Mouse (Mus musculus) cerebellum, postnatal 25 days (tissue): Measurements from ENCODE around the gene Vmn1r178.
"Not testable (repeated sequence)": the region's sequence is repeated elsewhere in the genome, so short reads cannot be mapped to it uniquely, and the experiment has no call there.

Source experiments
- DNase-seq, 2 experiments: peaks; one replicate each; pipeline ENCODE4 v3.0.0; 2021; ENCODE audit warnings: mixed read lengths in 2 of 2

The Vmn1r178 gene

DNA sequence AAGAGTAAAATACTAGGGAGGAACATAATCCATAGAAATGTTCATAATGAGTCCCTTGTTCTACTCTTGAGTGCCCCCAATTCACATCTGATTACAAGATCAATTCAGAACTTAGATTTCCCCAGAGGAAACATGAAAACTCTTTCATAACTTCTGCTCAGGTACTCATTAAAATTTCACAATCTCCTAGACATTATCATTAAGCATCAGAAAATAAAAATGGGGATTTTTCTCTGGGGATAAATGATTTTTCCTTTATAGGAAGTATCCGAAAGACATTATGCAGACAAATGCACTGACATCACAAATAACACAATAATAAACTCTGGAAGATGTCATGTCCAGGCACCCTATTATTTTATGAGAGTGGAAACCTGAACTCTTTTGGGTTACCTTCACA, at the start of gene Vmn1r178:
Gene Vmn1r178, plus strand, starts transcription at position 301 of the 400 bp plus-strand sequence.
- no peak for DNase-seq

DNA sequence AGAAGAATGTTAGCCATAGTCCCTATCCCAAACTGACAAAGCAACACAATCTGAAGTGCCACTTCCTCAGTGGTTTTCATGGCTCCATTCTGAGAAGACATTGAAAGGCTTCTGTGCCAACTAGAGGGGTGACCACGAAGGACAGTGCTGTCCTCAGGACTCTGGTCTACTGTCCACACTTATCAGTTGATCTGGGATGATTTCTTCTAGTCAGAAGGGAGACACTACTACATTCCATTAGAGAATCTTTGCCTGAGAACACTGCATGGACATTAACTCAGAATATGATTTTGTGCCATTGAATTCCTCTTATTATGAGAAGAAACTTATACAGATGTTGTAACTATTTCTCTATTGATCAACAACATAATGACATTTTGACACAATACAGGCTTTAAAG, 25.5 kb upstream of the Vmn1r178 start, which contains the start of gene Vmn1r177:
Gene Vmn1r177, minus strand, starts transcription at position 101 of the 400 bp plus-strand sequence.
- not testable (repeated sequence) for DNase-seq

DNA sequence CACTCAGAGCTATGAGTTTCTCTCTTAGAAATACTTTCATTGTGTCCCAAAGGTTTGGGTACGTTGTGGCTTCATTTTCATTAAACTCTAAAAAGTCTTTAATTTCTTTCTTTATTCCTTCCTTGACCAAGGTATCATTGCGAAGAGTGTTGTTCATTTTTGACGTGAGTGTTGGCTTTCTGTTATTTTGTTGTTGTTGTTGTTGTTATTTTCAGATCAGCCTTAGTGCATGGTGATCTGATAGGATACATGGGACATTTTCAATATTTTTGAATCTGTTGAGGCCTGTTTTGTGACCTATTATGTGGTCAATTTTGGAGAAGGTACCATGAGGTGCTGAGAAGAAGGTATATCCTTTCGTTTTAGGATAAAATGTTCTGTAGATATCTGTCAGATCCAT, 14.9 kb upstream of the Vmn1r178 start:
- DNase-seq: not testable (repeated sequence)

DNA sequence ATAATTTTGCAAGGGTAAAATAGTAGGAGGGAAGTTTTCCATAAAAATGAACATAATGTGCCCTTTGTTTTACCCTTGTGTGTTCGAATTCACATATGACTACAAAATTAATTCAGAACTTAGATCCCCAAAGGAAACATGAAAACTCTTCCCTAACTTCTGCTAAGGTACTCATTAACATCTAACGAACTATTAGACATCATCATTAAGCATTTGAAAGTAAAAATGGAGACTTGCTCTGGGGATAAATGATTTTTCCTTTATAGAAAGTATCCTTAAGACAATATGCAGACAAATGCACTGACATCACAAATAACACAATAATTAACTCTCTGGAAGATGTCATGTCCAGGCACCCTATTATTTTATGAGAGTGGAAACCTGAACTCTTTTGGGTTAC, 34.9 kb downstream of the Vmn1r178 start, which contains the start of gene Vmn1r179:
Gene Vmn1r179, plus strand, starts transcription at position 301 of the 400 bp plus-strand sequence.
- DNase-seq: no peak
